Mouse (Mus musculus) stomach, embryonic 14.5 days (tissue): ENCODE measurements around the gene Cat. TPM values are rescaled to one million over a fixed set of nuclear protein-coding genes. Genes with fewer than 3 reads are reported as not detected.
A peak's percentile ranks its signal among the peaks of the same experiment; 100 is the strongest.

Experiments used
- ATAC-seq: fragments of 200-750 bp; cut with Nextera tagmentation; 2 replicates; pipeline ENCODE4 v1.8.0; 2017; ENCODE audit warnings: low read depth, moderate TSS enrichment; ENCODE audit not compliant: insufficient number of reproducible peaks, insufficient read depth, low FRiP score
- H3K27ac ChIP-seq: fragments of 300-500 bp; sonication (generic); 2 replicates; pipeline ENCODE4 v1.5.1; 2014; ENCODE audit warnings: mild to moderate bottlenecking, low read length, moderate library complexity, mixed read lengths
- H3K27me3 ChIP-seq: fragments of 300-500 bp; sonication (generic); 2 replicates; pipeline ENCODE4 v1.6.1; 2014; ENCODE audit warnings: low read length, control low read depth, mixed read lengths; ENCODE audit not compliant: control insufficient read depth, insufficient read depth
- H3K36me3 ChIP-seq: fragments of 300-500 bp; sonication (generic); 2 replicates; pipeline ENCODE4 v1.6.1; 2014; ENCODE audit warnings: mild to moderate bottlenecking, control low read depth, low read length, moderate library complexity, mixed read lengths; ENCODE audit not compliant: control insufficient read depth, insufficient read depth
- H3K4me1 ChIP-seq: fragments of 300-500 bp; sonication (generic); 2 replicates; pipeline ENCODE4 v1.6.1; 2014; ENCODE audit warnings: low read length, control low read depth, mixed read lengths; ENCODE audit not compliant: control insufficient read depth, insufficient read depth
- H3K4me2 ChIP-seq: fragments of 300-500 bp; sonication (generic); replicated peaks from 2 replicates; pipeline ENCODE4 v1.6.1; 2014; ENCODE audit warnings: low read depth, low read length, control low read depth
- H3K4me3 ChIP-seq: fragments of 300-500 bp; sonication (generic); 2 replicates; pipeline ENCODE4 v1.5.1; 2014; ENCODE audit warnings: low read depth, low read length, control low read depth
- H3K9ac ChIP-seq: fragments of 300-500 bp; sonication (generic); replicated peaks from 2 replicates; pipeline ENCODE4 v1.6.1; 2014; ENCODE audit warnings: low read depth, mild to moderate bottlenecking, control low read depth, low read length, moderate library complexity, mixed read lengths
- H3K9me3 ChIP-seq: fragments of 300-500 bp; sonication (generic); 2 replicates; pipeline ENCODE4 v1.6.1; 2016; ENCODE audit warnings: low read depth, low read length, control low read depth; ENCODE audit not compliant: control insufficient read depth
- WGBS: fragments of 180-500 bp; shearing (Covaris S2); extraction: QIAGEN DNeasy Blood & Tissue Kit; methylation state at CpG from one replicate; pipeline ENCODE4 v1.1.7; 2014; 5-methylcytosine and 5-hydroxymethylcytosine counted together
- polyA plus RNA-seq: library from polyadenylated mRNA; unstranded; fragments of >200 nt; fragmentation: Nextera tagmentation; extraction: Ambion mirVana; gene quantifications from 2 replicates; pipeline ENCODE4 v1.2.1, GENCODE M21; 2014

Gene Cat
- polyA plus RNA-seq, 1 experiment from 2014 or later, result 99.9 TPM

- H3K9ac ChIP-seq, result no peak overlapping the region
- no peaks in the 10 kb centered on the region for H3K9me3 ChIP-seq
- peak; percentile 24; the same call in 1 of the 2 replicates for ATAC-seq
- 70% methylated on average over 6 of the region's 6 CpGs for WGBS
- no peak overlapping the region for H3K4me2 ChIP-seq
- H3K36me3 ChIP-seq, result no peaks in the 10 kb centered on the region
- no peaks in the 10 kb centered on the region for H3K4me1 ChIP-seq
- H3K27ac ChIP-seq, result no peak overlapping the region
- H3K27me3 ChIP-seq, result no peaks in the 10 kb centered on the region
- H3K4me3 ChIP-seq, result no peak overlapping the region
Observed at GRCm38 (mm10) chr2:103445776-103446175, 39.2 kb downstream of the Cat start.

GRCm38 (mm10) chr2:103439710-103440109 lies 45.2 kb downstream of the Cat start:
- 0 out of 2 replicates have a peak, but pooled peaks cover 3% of the 10 kb centered on the region for H3K4me1 ChIP-seq
- no peaks in the 10 kb centered on the region for H3K36me3 ChIP-seq
- no peak overlapping the region for H3K9ac ChIP-seq
- no peaks in the 10 kb centered on the region for H3K9me3 ChIP-seq
- no peaks in the 10 kb centered on the region for H3K27me3 ChIP-seq
- peak; percentile 30; the same call in 1 of the 2 replicates for ATAC-seq
- no peak overlapping the region; the same call in 1 of the 2 replicates for H3K4me3 ChIP-seq
- no peak overlapping the region for H3K27ac ChIP-seq
- H3K4me2 ChIP-seq, result peak overlapping the region; percentile 29
- 5% methylated on average over 12 of the region's 12 CpGs for WGBS

DNA sequence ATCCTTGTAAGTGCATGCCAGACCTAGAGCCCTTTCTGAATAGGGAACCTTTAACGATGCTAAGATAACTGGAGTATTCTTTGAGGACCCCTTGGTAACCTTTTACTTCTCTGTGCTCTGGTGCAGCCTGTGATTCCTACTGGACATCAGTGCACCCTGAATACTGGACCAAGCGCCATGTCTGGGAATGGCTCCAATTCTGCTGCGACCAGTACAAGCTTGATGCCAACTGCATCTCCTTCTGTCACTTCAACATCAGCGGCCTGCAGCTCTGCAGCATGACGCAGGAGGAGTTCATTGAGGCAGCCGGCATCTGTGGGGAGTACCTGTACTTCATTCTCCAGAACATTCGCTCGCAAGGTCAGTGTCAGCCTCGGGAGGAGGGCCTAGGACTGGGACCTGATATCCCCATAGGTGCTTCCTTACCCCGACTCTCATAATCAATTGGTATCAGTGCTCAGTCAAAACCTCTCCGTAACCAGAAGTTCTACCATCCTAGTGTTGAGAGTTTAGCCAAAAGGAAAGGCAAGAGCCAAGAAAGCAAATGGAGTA lies 45.8 kb downstream of the Cat start:
- no peak for ATAC-seq
- Histone ChIP-seq H3K4me1 (0 out of 2 replicates have a peak, but pooled peaks cover 3% of the 10 kb centered on the region), H3K4me2 (no peak overlapping the region), H3K9ac (no peak overlapping the region), H3K4me3 (no peak overlapping the region), H3K27me3 (no peaks in the 10 kb centered on the region), H3K27ac (no peak overlapping the region), H3K9me3 (no peaks in the 10 kb centered on the region), H3K36me3 (no peaks in the 10 kb centered on the region)
- 89% methylated on average over 11 of the region's 11 CpGs for WGBS

GRCm38 (mm10) chr2:103436534-103436933 lies 48.4 kb downstream of the Cat start:
- Histone ChIP-seq H3K27me3 (no peaks in the 10 kb centered on the region), H3K4me2 (no peak overlapping the region), H3K4me1 (0 out of 2 replicates have a peak, but pooled peaks cover 3% of the 10 kb centered on the region), H3K27ac (no peak overlapping the region), H3K36me3 (no peaks in the 10 kb centered on the region), H3K9ac (no peak overlapping the region), H3K4me3 (no peak overlapping the region), H3K9me3 (no peaks in the 10 kb centered on the region)
- ATAC-seq, result peak; percentile 28; the same call in 1 of the 2 replicates
- WGBS, result 51% methylated on average over 5 of the region's 5 CpGs

DNA sequence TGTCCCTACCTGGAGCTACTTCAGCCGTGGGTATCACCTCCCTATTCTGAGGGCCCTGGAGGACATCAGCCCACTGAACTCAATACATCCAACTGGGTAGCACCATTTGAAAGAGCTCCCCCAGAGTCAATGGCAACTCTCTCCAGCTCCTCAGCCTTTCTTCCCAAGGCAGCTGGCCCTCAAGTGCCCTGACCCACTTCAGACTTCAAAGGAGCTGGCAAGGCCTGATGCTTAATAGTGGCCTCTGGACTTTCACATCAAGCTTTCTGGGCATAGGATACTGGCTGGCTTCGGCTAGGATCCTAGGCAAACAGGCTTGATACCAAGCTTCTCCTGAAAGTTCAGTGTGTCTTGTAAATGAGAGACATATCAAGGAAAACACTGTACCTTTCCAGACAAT lies 49.9 kb downstream of the Cat start:
- no peak for ATAC-seq
- H3K36me3 ChIP-seq, result no peaks in the 10 kb centered on the region
- WGBS, result 73% methylated on average over 2 of the region's 2 CpGs
- no peak overlapping the region for H3K4me2 ChIP-seq
- H3K4me1 ChIP-seq, result 0 out of 2 replicates have a peak, but pooled peaks cover 3% of the 10 kb centered on the region
- H3K9me3 ChIP-seq, result no peaks in the 10 kb centered on the region
- H3K9ac ChIP-seq, result no peak overlapping the region
- no peak overlapping the region for H3K4me3 ChIP-seq
- no peak overlapping the region for H3K27ac ChIP-seq
- no peaks in the 10 kb centered on the region for H3K27me3 ChIP-seq

DNA sequence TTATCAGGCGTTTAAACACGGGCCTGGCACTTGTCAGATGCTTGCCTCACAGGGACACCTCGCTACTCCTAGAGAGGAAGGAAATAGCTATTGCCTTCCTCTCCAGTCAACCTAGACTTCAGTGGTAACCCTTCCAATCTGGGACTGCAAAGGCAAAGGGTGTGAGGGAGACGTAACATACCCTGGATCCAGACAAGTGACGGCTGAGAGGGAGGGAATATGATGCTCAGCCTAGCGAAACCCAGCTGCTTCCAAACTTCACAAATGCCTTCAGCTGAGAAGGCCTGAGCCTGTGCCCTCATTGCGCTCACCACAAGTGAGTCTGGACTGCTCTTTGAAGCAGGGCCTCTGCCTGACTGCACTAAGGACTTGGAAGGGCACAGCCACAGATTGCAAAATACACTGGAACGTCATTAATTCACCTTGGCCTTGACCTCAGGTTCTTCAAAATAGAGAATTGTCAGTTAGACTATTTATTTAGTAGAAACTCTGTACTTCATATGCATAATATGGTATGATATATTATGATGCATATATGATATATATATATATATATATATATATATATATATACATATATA lies 52.2 kb downstream of the Cat start:
- 55% methylated on average over 8 of the region's 8 CpGs for WGBS
- Histone ChIP-seq H3K9me3 (no peaks in the 10 kb centered on the region), H3K4me1 (no peaks in the 10 kb centered on the region), H3K36me3 (no peaks in the 10 kb centered on the region), H3K4me2 (no peak overlapping the region), H3K9ac (no peak overlapping the region), H3K27me3 (no peaks in the 10 kb centered on the region), H3K27ac (no peak overlapping the region), H3K4me3 (no peak overlapping the region)
- no peak for ATAC-seq

DNA sequence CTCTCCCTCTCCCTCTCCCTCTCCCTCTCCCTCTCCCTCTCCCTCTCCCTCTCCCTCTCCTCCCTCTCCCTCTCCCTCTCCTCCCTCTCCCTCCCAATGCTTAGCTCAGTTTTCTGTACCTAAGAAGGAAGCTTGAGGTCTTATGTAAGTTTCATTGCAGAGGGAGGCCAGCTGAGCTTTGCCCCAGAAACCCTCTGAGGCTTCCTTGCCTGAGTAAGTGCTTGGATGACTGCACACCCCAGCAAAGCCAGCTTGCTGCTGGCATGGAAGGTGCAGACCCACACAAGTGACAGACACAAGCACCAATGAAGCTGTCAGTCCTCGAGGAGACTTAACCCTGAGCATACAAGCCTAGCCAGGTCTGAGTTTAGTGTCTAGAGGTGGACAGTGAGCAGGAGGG lies 54.2 kb downstream of the Cat start:
- no peaks in the 10 kb centered on the region for H3K9me3 ChIP-seq
- WGBS, result 42% methylated on average over 1 of the region's 1 CpGs
- H3K4me3 ChIP-seq, result no peak overlapping the region
- H3K27ac ChIP-seq, result no peak overlapping the region
- no peaks in the 10 kb centered on the region for H3K36me3 ChIP-seq
- H3K27me3 ChIP-seq, result no peaks in the 10 kb centered on the region
- no peak overlapping the region for H3K4me2 ChIP-seq
- H3K9ac ChIP-seq, result no peak overlapping the region
- no peaks in the 10 kb centered on the region for H3K4me1 ChIP-seq
- ATAC-seq, result no peak

- H3K4me2 ChIP-seq, result no peak overlapping the region
- 0 out of 2 replicates have a peak, but pooled peaks cover 3% of the 10 kb centered on the region for H3K4me1 ChIP-seq
- H3K4me3 ChIP-seq, result no peak overlapping the region
- WGBS, result 73% methylated on average over 3 of the region's 3 CpGs
- H3K36me3 ChIP-seq, result no peaks in the 10 kb centered on the region
- no peaks in the 10 kb centered on the region for H3K27me3 ChIP-seq
- H3K9me3 ChIP-seq, result no peaks in the 10 kb centered on the region
- H3K9ac ChIP-seq, result no peak overlapping the region
- no peak overlapping the region for H3K27ac ChIP-seq
- ATAC-seq, result no peak
Observed at GRCm38 (mm10) chr2:103428356-103428755, 56.6 kb downstream of the Cat start.
